Mouse (Mus musculus): ENCODE measurements around the gene Sufu. TPM values are rescaled to one million over a fixed set of nuclear protein-coding genes. Genes with fewer than 3 reads are reported as not detected.
A peak's percentile ranks its signal among the peaks of the same experiment; 100 is the strongest.

Gene Sufu
- polyA plus RNA-seq, 1 experiment from 2014 or later = 21.4 TPM

GRCm38 (mm10) chr19:46363294-46364009 lies 33.2 kb upstream of the Sufu start:
- Histone ChIP-seq H3K27me3 (replicated peaks) (no peaks in the 10 kb centered on the region), H3K9ac (no peak overlapping the region), H3K27ac (no peak overlapping the region), H3K9me3 (no peaks in the 10 kb centered on the region), H3K4me2 (replicated peaks) (no peak overlapping the region), H3K36me3 (no peaks in the 10 kb centered on the region), H3K4me1 (replicated peaks) (peaks cover under 1% of the 10 kb centered on the region; the same call in 1 of the 2 replicates), H3K4me3 (replicated peaks) (no peak overlapping the region)
- 85% methylated on average over 11 of the region's 11 CpGs for whole genome bisulfite sequencing
- ATAC-seq = no peak

GRCm38 (mm10) chr19:46367798-46368590 lies 28.7 kb upstream of the Sufu start:
- H3K36me3 ChIP-seq = no peaks in the 10 kb centered on the region
- no peak overlapping the region for H3K9ac ChIP-seq
- H3K27ac ChIP-seq = no peak overlapping the region
- H3K4me2 ChIP-seq (replicated peaks) = no peak overlapping the region
- no peaks in the 10 kb centered on the region for H3K27me3 ChIP-seq (replicated peaks)
- H3K4me3 ChIP-seq (replicated peaks) = no peak overlapping the region
- WGBS = 87% methylated on average over 23 of the region's 23 CpGs
- no peaks in the 10 kb centered on the region for H3K4me1 ChIP-seq (replicated peaks)
- H3K9me3 ChIP-seq = no peaks in the 10 kb centered on the region
- ATAC-seq = no peak

GRCm38 (mm10) chr19:46369204-46369603 lies 27.5 kb upstream of the Sufu start:
- Histone ChIP-seq H3K4me2 (replicated peaks) (no peak overlapping the region), H3K27ac (no peak overlapping the region), H3K36me3 (no peaks in the 10 kb centered on the region), H3K4me3 (replicated peaks) (no peak overlapping the region), H3K27me3 (replicated peaks) (no peaks in the 10 kb centered on the region), H3K4me1 (replicated peaks) (no peaks in the 10 kb centered on the region), H3K9me3 (no peaks in the 10 kb centered on the region), H3K9ac (no peak overlapping the region)
- 23% methylated on average over 4 of the region's 4 CpGs for WGBS
- peak; percentile 58; the same call in 1 of the 2 replicates for ATAC-seq

- Histone ChIP-seq H3K4me2 (replicated peaks) (no peak overlapping the region), H3K36me3 (peaks cover 23% of the 10 kb centered on the region), H3K4me1 (replicated peaks) (no peaks in the 10 kb centered on the region), H3K9ac (no peak overlapping the region), H3K27me3 (replicated peaks) (no peaks in the 10 kb centered on the region), H3K27ac (no peak overlapping the region), H3K9me3 (no peaks in the 10 kb centered on the region), H3K4me3 (replicated peaks) (no peak overlapping the region)
- no peak for ATAC-seq
- WGBS = 56% methylated on average over 21 of the region's 21 CpGs
Observed at GRCm38 (mm10) chr19:46374477-46375088, 22.1 kb upstream of the Sufu start.

GRCm38 (mm10) chr19:46375489-46375888 lies 21.2 kb upstream of the Sufu start:
- no peak overlapping the region for H3K9ac ChIP-seq
- H3K9me3 ChIP-seq = no peaks in the 10 kb centered on the region
- 64% methylated on average over 5 of the region's 5 CpGs for WGBS
- no peak for ATAC-seq
- H3K36me3 ChIP-seq = peaks cover 32% of the 10 kb centered on the region
- H3K4me3 ChIP-seq (replicated peaks) = no peak overlapping the region
- no peak overlapping the region for H3K4me2 ChIP-seq (replicated peaks)
- no peaks in the 10 kb centered on the region for H3K4me1 ChIP-seq (replicated peaks)
- no peak overlapping the region for H3K27ac ChIP-seq
- no peaks in the 10 kb centered on the region for H3K27me3 ChIP-seq (replicated peaks)

- H3K27me3 ChIP-seq (replicated peaks) = no peaks in the 10 kb centered on the region
- WGBS = 20% methylated on average over 4 of the region's 4 CpGs
- no peak overlapping the region for H3K4me2 ChIP-seq (replicated peaks)
- no peak overlapping the region for H3K27ac ChIP-seq
- no peak overlapping the region for H3K9ac ChIP-seq
- no peak overlapping the region for H3K4me3 ChIP-seq (replicated peaks)
- no peak for ATAC-seq
- no peaks in the 10 kb centered on the region for H3K4me1 ChIP-seq (replicated peaks)
- H3K36me3 ChIP-seq = peaks cover 35% of the 10 kb centered on the region
- no peaks in the 10 kb centered on the region for H3K9me3 ChIP-seq
Observed at GRCm38 (mm10) chr19:46375891-46376290, 20.8 kb upstream of the Sufu start.

- Histone ChIP-seq H3K27me3 (replicated peaks) (no peaks in the 10 kb centered on the region), H3K4me3 (replicated peaks) (no peak overlapping the region), H3K27ac (no peak overlapping the region), H3K9me3 (no peaks in the 10 kb centered on the region), H3K9ac (no peak overlapping the region), H3K36me3 (peaks cover 69% of the 10 kb centered on the region), H3K4me1 (replicated peaks) (no peaks in the 10 kb centered on the region), H3K4me2 (replicated peaks) (no peak overlapping the region)
- no peak for ATAC-seq
- WGBS = 90% methylated on average over 9 of the region's 9 CpGs
Observed at GRCm38 (mm10) chr19:46382275-46382674, 14.4 kb upstream of the Sufu start.

GRCm38 (mm10) chr19:46389872-46390271 lies 6.8 kb upstream of the Sufu start:
- H3K9ac ChIP-seq = no peak overlapping the region
- no peaks in the 10 kb centered on the region for H3K9me3 ChIP-seq
- no peak for ATAC-seq
- peaks cover 9% of the 10 kb centered on the region for H3K4me1 ChIP-seq (replicated peaks)
- H3K4me3 ChIP-seq (replicated peaks) = no peak overlapping the region
- H3K27me3 ChIP-seq (replicated peaks) = no peaks in the 10 kb centered on the region
- no peak overlapping the region for H3K4me2 ChIP-seq (replicated peaks)
- WGBS = 89% methylated on average over 5 of the region's 5 CpGs
- peaks cover 9% of the 10 kb centered on the region for H3K36me3 ChIP-seq
- H3K27ac ChIP-seq = no peak overlapping the region

- Histone ChIP-seq H3K36me3 (0 out of 2 replicates have a peak, but pooled peaks cover 4% of the 10 kb centered on the region), H3K27ac (no peak overlapping the region), H3K4me1 (replicated peaks) (peaks cover 11% of the 10 kb centered on the region), H3K27me3 (replicated peaks) (no peaks in the 10 kb centered on the region), H3K4me3 (replicated peaks) (no peak overlapping the region), H3K4me2 (replicated peaks) (no peak overlapping the region), H3K9me3 (no peaks in the 10 kb centered on the region), H3K9ac (no peak overlapping the region)
- WGBS = 35% methylated on average over 4 of the region's 4 CpGs
- ATAC-seq = no peak
Observed at GRCm38 (mm10) chr19:46392018-46392417, 4.7 kb upstream of the Sufu start.

GRCm38 (mm10) chr19:46394712-46395108 lies 2.0 kb upstream of the Sufu start:
- ATAC-seq = no peak; the same call in 1 of the 2 replicates
- no peak overlapping the region for H3K27ac ChIP-seq
- H3K36me3 ChIP-seq = no peaks in the 10 kb centered on the region
- peaks cover 26% of the 10 kb centered on the region for H3K4me1 ChIP-seq (replicated peaks)
- H3K9me3 ChIP-seq = no peaks in the 10 kb centered on the region
- H3K4me2 ChIP-seq (replicated peaks) = peak overlapping the region; percentile 86
- H3K27me3 ChIP-seq (replicated peaks) = no peaks in the 10 kb centered on the region
- H3K9ac ChIP-seq = peak overlapping the region; percentile 34
- peak overlapping the region; percentile 70 for H3K4me3 ChIP-seq (replicated peaks)
- 5% methylated on average over 10 of the region's 10 CpGs for WGBS

GRCm38 (mm10) chr19:46395109-46396009 lies 1.3 kb upstream of the Sufu start, which contains the start of gene Actr1a:
Gene Actr1a, minus strand, starts transcription at chr19:46395748.
- Histone ChIP-seq H3K9me3 (no peaks in the 10 kb centered on the region), H3K36me3 (no peaks in the 10 kb centered on the region), H3K4me3 (replicated peaks) (peak within 1 kb of the TSS; percentile 70), H3K27me3 (replicated peaks) (no peaks in the 10 kb centered on the region), H3K4me1 (replicated peaks) (peaks cover 26% of the 10 kb centered on the region), H3K9ac (peak within 1 kb of the TSS; percentile 69), H3K4me2 (replicated peaks) (peak within 1 kb of the TSS; percentile 86), H3K27ac (peak within 1 kb of the TSS; percentile 89)
- under 1% methylated on average over 51 of the region's 51 CpGs for WGBS
- peak; percentile 95 for ATAC-seq

Measured in intestine, embryonic 15.5 days (tissue).